Mouse (Mus musculus): ENCODE results near the gene Aaed1.
A peak's percentile ranks its signal among the peaks of the same experiment; 100 is the strongest.
"Not testable (repeated sequence)": the region's sequence is repeated elsewhere in the genome, so short reads cannot be mapped to it uniquely, and the experiment has no call there.

The Aaed1 gene

DNA sequence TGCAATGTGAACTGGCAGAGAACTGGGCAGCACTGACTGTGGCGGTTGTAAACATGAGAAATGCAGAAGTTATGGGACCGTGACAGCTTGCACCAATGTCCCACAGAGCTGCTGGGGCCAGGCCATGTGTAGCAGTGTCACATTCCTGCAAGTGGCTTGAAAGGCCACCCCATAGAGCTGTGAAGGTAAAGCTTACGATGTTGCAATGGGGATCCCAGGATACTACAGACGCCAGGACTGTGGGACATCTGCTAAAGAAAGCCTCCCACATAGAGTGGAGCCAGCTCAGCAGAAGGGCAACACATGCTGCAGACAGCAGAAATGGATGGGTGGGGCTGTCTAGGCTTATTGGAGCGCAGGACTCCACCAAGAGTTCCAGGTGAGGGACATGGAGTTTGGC lies 5.0 kb downstream of the Aaed1 start:
- no peak for DNase-seq

DNA sequence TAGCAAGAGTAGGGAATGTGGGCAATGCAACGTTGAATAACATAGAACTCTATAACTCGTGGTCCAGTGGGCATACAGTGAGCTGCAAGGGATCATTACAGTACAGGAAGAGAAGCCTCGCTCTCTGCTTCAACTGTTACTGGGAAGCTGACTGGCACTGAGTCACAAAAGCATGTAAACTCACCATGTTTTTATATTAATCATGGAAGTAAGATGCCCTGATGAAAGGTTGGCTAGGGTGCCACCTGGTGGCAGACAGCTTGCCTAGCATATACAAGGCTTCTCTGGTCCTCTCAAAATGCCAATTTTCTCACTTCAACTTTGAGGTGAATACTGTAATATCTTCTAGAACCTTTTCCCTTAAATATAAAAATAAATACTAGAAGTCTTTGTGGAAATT lies 6.4 kb downstream of the Aaed1 start:
- DNase-seq = peak in 1 of 2 experiments; percentile 56

GRCm38 (mm10) chr13:64299069-64299468 lies 13.4 kb downstream of the Aaed1 start:
- DNase-seq = no peak

GRCm38 (mm10) chr13:64286791-64287190 lies 25.7 kb downstream of the Aaed1 start:
- DNase-seq = no peak

DNA sequence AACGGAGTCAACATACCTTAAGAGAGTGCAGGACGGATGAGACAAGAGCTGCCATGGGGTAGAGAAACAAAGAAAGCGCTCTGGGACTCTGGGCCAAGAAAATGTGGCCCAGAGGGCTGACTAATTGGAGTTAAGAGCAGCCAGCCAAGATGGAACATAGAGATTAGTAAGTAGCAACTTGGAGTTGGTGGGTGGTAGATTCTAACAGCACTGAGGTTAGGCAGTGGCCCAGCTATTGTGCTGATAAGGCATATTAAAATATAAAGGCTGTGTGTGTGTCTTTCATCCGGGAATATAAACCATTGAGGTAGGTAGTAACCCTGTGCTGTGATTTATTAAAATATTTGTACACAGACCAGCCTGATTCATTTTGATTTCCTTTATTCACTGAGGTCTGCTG lies 26.2 kb downstream of the Aaed1 start:
- no peak for DNase-seq

DNA sequence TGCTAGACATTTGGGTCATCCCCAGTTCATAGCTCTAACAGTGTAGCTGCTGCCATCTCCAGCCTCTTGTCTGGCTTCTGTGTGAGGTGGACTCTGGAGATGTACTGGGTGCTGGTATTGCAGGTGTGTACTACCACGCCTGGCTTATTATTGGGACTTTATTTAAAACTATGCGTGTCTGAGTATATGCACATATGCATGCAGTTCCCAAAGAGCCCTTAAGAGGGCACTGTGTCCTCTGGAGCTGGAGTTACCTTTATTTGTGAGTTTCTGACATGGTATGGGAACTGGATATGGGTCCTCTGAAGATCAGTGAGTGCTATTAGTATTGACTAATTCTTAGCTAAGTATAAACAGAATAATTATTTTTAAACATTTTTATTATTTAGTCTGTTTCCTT lies 27.8 kb downstream of the Aaed1 start:
- no peak for DNase-seq

GRCm38 (mm10) chr13:64280940-64281339 lies 31.6 kb downstream of the Aaed1 start:
- no peak for DNase-seq

- no peak for DNase-seq
These were observed 36.8 kb downstream of the Aaed1 start for GRCm38 (mm10) chr13:64275754-64276127.

- peak; percentile 59 to 60 for DNase-seq
These were observed 37.4 kb downstream of the Aaed1 start, which contains the start of gene Cdc14b for GRCm38 (mm10) chr13:64274879-64275753. Gene Cdc14b, minus strand, starts transcription at chr13:64275290.

DNA sequence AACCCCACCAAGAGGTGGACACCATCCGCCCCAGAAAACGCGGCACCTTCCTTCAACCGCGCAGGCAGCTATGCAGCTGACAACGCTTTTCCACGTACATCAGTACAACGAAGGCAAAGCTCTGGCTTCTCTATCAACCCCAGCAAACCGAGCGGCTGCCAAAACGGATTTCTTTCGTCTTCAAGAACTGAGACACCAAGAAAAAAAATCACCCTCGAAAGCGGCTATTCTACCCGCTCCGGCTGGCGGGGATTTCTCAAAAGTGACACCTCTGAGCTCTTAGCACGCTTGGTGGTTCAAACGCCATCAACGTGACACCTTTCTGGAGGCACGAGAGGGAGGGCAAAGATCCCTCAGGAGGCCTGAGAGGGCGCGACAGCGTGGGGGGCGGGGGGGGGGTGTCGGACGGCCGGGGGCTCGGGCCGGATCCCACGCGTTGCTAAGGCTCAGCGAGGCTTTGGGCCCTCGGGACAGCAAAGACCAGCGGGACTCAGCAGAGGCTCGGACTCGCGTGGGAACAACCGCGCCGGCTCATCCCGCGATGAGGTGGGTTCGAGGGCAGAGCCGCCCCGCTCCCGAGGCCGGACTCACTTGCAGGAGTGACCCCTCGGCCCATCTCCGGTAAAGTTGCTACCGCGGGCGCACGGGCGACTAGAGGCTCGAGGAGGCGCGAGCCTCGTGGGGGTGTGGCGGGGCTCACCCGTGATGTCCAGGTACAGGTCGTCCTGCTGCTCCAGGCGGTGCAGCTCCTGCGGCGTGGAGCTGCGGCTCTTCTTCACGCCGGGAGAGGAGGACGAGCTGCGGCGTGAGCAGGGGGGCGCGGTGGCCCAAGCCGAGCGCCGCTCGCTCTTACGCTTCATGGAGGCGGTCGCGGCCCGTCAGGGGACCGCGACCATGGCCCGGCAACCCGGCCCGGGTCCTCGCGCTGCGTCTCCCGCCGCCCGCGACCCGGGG lies 38.3 kb downstream of the Aaed1 start:
- DNase-seq = peak; percentile 8 to 31

GRCm38 (mm10) chr13:64273352-64273751 lies 39.2 kb downstream of the Aaed1 start:
- DNase-seq = no peak

GRCm38 (mm10) chr13:64268384-64268783 lies 44.1 kb downstream of the Aaed1 start:
- no peak for DNase-seq

DNA sequence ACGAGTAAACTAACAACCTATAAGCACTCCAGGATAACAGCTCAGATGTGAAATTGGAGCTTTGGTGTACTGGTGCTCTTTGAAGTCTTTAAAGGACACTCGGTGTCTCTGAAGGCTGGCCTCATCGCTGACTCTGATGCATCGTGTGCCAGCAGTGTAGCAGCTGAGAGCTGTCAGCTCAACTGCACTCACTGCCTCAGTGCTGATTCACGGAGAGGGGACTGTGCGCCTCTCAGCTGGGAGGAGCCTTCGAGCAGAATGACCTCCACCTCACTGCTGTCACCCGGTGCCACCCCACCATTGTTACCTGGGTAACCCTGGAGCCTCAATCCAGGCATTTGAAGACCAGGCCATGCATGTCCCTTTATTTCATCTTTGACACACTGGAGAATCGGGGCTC lies 45.4 kb downstream of the Aaed1 start:
- no peak for DNase-seq

GRCm38 (mm10) chr13:64264586-64264985 lies 47.9 kb downstream of the Aaed1 start:
- DNase-seq = no peak

DNA sequence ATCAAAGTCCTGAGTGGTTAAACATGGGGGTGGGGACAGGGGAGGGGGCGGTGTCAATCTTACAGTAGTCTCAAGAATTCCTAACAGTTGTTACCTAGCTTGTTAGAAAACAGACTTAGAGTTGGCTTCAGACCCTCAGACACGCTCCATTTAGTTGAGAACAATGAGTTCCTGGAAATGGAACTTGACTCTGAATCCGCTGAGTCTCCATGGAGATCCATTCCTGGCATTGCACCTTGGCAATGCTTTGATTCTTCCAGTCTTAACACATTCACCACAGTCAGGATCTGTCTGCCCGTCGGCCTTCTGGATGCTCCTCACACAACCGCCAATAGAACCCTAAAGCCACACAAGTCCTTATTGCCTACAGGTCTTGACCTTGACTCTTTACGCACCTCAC lies 52.6 kb downstream of the Aaed1 start:
- no peak for DNase-seq

- DNase-seq = no peak
These were observed 54.0 kb downstream of the Aaed1 start for GRCm38 (mm10) chr13:64258516-64258821.

GRCm38 (mm10) chr13:64257814-64258515 lies 54.5 kb downstream of the Aaed1 start:
- no peak for DNase-seq

GRCm38 (mm10) chr13:64257010-64257813 lies 55.3 kb downstream of the Aaed1 start:
- no peak for DNase-seq

DNA sequence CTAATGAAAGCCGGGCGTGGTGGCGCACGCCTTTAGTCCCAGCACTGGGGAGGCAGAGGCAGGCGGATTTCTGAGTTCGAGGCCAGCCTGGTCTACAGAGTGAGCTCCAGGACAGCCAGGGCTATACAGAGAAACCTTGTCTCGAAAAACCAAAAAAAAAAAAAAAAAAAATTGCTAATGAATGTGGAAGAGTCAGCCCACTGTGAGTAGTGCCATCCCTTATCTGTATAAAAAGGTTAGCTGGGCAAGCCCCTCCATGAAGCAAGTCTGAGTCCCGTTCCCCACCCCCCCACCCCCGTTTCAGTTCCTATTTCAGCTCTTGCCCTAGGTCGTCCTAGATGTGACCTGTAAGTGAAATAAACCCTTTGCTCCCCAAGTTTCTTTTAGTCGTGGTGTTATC lies 58.3 kb downstream of the Aaed1 start:
- not testable (repeated sequence) for DNase-seq

GRCm38 (mm10) chr13:64253697-64254096 lies 58.8 kb downstream of the Aaed1 start:
- DNase-seq = no peak

GRCm38 (mm10) chr13:64252147-64252546 lies 60.4 kb downstream of the Aaed1 start:
- peak in 1 of 2 experiments; percentile 11 for DNase-seq

DNA sequence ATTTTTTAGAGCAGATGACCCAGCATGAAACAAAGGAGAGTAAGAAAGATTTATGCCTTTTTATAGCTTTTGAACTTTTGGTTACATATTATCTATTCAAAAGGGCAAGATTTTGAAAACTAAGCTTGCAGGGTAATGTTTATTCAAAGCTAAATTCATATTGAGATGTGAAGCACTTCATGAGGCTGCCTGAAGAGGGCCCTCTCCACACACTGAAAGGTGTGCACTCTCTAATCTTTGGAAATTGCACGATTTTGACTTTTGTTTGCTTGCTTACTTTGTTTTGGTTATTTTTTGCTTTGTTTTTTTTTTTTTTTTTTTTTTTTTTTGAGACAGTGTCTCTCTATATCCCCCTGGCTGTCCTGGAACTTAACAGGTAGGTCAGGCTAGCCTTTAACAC lies 62.1 kb downstream of the Aaed1 start:
- peak in 1 of 2 experiments; percentile 36 for DNase-seq
